Mouse (Mus musculus) R1 (cell line): ENCODE results near the gene Ldb1.

Experiments
- DNase-seq: peaks from one replicate; pipeline ENCODE4 v3.0.0-alpha.2; 2018; ENCODE audit warnings: low read depth, low spot score

Ldb1 gene

DNA sequence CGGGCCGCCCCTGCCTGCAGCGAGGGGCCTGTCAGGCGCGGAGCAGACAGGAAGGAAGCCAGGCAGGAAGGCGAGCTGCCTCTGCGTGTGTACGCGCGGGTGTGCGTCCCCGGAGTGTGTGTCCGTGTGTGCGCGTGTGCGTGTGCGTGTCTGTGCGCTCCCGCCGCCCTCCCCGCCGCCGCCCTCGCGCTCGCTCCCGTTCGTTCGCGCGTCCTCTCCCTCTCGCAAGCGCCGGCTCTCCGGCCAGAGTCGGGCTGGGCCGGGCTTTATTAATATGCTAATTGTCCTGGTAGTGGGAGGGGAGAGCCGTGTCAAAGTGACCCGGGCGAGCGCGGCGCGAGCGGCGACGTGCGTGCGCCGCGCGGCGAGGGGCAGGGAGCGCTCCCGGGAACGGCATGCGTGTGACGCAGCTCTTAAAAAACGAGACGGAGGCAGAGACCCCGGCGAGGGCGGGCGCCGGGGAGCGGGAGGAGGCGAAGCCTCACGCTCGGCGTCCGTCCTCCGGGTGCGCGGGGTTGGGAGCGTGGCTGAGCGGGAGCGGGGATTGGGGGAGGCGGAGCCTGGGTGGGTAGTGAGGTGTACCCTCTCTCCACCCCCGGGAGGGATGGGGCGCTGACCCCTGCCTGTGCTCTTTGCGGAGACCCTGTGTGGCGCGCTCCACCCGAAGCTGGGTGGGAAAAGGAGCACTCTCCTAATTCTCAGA, at the start of gene Ldb1:
Gene Ldb1 (minus strand): TSS at position 222 of the 703 bp plus-strand sequence.
- DNase-seq = peak; percentile 91

DNA sequence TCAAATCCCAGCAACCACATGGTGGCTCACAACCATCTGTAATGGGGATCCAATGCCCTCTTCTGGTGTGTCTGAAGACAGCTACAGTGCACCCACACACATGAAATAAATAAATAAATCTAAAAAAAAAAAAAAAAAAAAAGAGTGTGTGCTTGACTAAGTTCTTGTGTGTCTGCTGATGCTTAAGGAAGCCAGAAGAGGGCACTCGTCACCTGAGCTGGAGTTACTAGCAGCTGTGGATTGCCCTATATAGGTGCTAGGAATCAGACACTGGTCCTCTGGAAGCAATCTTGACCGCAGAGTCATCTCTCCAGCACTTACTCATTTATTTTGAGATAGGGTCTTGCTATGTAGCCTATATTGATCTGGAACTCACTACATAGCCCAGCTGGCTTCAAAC, 49.1 kb upstream of the Ldb1 start:
- peak; percentile 74 for DNase-seq

DNA sequence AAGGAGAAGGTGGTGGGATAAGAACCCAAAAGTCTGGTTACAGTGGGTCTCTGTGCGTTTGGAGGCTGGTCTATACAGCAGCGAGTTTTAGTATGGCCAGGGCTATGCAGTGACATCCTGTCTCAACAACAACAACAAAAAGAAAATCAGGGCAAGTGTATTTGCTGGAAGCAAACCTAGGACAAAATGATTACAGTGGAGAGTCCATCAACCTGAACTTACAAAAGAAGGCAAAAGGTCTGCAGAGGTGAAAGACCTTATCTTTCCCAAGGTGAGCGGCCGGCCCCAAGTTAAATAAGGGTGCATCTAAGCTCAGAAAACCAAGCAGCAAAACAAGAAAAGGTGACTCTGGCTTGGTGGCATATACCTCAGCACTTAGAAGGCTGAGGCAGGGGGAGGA, 46.6 kb upstream of the Ldb1 start:
- no peak for DNase-seq

DNA sequence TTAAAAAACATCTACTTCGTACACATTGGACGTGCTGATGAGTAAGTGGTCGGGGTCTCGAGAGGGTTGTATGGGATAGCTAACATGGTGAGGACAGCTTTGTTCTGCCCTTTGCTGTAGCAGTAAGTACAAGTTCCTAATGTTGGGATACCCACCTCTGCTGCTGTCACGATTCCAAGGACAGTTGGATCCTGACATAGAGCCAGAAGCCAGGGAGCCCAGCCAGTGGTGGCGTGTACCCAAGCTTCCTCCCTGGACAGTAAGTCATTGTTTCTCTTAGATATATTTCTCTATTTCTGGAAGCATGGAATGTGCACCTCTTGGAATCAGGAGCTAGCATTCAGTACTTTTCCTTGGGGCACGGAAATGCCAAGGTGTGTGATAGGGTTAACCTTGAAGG, 42.9 kb upstream of the Ldb1 start:
- no peak for DNase-seq

DNA sequence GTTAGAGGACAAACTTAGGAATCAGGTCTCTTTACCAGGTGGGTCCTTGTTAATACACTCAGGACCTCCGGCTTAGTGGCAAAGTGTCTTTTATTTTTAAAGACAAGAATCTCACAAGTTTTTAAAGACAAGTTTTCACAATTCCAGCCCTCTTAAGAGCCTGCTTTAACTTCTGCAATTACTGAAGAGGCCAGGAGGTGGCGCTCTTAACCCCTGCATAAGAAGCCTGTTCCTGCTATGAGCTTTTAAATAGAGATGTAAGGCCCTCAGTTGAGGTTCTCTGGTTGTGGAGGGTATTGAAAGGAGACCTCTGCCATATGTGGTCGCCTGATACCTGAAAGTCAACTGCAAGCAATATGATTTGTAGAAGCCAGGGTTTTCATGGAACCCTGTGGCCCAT, 41.3 kb upstream of the Ldb1 start:
- DNase-seq = peak; percentile 88

DNA sequence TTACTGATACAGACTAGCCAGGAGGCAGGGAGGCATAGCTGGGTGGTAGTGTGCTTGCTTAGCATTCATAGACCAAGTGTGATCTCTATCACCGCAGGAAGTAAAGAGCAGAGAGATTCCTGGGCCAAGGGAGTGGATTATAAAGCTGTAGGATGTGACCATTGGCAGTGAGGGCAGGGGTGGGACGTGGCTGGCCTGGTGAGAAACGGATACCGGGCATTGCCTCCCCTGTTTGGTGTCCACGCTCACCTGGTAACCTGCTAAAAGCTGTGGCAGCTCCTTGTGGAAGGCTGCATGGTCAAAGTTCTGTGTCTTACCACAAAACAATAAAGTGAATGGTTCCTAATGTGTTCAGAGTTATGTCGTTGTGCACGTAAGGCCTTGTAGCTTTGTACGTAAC, 40.2 kb upstream of the Ldb1 start:
- no peak for DNase-seq

DNA sequence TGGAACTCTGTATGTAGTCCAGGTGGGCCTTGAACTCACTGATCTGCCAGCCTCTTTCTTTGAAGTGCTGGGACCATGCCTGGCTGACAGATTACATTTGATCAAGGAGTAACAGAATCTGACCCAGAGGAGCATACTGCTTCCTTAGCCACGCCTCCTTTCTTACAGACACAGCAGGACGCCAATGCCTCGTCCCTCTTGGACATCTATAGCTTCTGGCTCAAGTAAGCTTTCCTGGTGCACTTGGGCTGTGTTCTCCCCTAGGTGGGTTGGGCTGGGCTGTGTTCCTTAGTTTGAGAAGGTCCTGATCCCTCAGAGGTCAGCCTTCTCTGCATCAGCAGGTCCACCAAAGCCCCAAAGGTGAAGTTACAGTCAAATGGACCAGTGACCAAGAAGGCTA, 33.5 kb upstream of the Ldb1 start:
- peak; percentile 58 for DNase-seq

DNA sequence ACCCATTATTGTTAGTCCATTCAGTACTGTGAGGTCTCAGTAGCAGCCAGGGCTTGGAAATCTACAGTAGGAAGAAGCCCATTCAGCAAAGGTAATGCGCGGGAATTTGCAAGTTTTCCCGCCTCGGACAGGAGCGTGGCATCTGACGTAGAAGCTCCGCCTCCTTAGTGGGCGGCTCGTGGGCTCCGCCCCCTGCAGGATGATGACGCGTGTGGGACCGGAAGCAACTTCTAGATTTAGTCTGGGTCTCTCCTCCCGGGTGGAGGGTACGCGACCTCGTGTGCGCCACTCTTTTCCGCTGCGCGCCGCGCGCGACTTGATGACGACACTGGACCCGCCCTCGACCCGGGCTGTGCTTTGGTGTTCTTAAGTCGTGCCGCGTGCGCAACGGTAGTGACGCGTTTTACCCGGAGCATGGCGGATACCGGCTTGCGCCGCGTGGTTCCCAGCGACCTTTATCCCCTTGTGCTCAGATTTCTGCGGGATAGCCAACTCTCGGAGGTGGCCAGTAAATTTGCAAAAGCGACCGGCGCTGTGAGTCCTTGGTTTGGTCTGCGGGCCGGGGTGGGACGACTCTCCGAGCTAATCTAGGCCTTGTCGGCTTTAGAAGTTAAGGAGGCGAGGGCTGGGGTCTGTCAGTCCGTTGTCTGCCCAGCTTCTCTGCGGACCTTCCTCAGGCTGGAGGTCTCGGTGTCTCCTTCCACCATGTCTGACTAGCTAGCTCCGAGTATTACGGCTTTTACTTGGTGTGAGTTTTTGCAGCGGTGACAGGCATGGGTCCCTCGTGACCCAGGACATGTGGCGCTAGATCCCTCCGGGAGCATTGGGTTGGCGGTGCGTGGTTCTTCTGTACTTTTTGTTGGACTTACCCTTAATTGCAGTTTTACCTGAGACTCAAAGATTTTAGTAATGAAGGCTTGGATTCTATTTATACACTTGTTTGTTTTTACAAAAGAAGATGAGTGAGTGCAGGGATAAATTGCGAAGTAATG, 30.9 kb upstream of the Ldb1 start, which contains the start of gene Nolc1:
Gene Nolc1 (plus strand): TSS at position 248 of the 992 bp plus-strand sequence.
- DNase-seq = peak; percentile 99

DNA sequence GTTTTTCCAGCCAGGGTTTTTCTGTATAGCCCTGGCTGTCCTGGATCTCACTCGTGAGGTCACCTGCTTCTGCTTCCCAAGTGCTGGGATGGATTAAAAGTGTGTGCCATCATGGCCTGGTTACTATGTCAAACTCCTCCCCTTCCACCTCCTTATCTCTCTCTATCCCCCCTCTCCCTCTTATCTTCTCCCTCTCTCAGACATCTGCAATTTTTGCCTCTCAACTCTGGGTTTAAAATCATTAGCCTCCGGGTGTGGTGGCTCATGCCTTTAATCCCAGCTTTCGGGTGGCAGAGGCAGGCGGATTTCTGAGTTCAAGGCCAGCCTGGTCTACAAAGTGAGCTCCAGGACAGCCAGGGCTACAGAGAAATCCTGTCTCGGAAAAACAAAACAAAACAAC, 29.3 kb upstream of the Ldb1 start:
- DNase-seq = no peak

DNA sequence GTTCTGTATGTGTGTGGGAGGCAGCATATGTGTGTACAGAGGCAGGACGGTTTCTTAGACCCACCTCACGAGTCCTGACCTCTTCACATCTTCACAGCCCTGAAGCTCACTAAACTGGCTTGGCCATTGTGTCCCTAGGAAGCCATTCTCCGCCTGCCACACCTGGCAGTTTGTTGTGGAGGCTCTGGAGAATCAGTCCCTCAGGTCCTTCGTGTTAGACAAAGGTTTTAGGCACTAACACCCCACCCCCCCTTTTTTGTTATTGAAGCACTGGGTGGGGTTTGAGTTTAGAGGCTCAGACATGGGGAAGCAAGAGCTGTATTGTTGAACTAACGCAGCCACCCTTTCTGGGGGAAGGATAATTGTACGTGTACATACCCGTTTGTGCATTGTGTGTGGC, 28.3 kb upstream of the Ldb1 start:
- DNase-seq = peak; percentile 86

DNA sequence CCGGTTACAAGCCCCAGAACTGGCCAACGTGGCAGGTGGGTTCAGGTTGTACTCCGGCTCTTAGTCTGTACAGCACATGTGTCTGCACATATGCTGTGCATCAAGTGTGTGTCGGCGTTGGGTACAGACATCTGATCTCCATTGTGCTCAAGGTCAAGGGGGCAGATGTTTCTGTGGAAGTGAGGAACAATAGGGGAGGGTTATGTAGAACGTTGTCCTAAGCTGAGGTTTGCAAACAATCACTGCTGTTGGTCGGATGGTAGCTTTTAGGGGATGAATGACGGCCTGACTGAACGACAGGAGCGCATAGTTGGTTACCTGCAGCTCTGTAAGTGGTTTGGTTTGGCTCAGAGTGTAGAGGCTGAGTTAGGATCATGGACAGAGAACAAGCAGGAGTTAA, 23.0 kb upstream of the Ldb1 start:
- peak; percentile 74 for DNase-seq

DNA sequence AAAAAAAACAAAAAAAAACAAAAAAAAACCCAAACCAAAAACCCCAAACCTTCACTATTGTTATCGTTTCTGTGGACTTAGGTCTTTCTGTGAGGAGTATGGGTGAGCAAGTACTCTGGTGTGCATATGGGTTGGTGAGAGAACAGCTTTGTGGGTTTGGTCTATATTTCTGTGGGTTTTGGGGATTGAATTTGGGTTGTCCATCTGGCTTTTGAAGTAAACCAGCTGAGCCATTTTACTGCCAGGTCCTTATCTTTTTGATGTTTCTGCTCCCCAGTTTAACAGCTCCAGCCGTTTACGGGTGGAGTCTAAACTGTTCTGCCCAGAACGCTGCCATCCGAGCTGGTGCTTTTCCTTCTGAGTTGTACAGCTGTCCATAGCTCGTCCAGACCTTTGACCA, 15.8 kb upstream of the Ldb1 start:
- DNase-seq = no peak

DNA sequence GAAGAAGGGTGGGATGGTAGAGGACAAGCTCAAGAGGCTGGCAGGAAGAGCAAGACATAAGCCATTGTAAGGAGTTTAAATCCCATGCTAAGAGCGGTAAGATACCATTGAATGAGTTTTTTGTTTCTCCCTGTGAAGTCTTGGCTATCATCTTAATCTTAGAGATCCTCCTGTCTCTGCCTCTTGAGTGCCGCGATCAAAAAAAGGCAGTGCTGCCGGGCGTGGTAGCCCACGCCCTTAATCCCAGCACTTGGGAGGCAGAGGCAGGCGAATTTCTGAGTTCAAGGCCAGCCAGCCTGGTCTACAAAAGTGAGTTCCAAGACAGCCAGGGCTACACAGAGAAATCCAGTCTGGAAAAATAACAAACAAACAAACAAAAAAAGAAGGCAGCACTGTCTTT, 13.5 kb upstream of the Ldb1 start:
- peak; percentile 74 for DNase-seq

DNA sequence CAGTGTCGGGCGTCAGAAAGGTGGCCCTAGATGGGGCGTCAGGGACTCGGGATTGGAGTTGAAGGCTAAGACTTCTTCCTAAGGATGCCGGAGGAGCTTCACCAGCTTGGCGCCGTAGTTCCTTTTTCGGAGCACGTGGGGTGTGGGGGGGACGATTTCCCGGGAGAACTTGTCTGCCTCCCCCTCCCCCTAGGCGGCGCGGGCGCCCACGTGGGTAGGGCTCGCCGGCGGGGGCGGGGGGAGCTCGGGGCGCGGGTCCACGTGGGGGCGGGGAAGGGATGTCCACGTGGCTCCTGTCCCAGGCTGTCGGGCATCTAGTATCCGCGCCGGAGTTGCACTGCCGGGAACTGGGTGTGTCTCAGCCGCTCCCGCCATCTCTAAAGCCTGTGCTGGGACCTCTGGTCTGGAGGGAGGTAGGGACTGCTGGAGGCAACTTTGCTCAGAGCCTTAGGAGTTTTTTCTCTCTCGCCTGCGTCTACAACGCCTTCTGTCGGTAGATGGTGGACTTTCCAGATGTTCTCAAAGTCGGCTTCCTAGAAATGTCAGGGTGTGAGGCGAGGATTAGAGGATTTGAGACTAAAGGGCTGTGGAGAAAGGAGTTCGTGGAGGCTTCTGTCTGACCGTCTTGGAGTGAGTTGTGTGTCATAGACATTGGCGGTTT, 12.1 kb upstream of the Ldb1 start:
- DNase-seq = peak; percentile 92

DNA sequence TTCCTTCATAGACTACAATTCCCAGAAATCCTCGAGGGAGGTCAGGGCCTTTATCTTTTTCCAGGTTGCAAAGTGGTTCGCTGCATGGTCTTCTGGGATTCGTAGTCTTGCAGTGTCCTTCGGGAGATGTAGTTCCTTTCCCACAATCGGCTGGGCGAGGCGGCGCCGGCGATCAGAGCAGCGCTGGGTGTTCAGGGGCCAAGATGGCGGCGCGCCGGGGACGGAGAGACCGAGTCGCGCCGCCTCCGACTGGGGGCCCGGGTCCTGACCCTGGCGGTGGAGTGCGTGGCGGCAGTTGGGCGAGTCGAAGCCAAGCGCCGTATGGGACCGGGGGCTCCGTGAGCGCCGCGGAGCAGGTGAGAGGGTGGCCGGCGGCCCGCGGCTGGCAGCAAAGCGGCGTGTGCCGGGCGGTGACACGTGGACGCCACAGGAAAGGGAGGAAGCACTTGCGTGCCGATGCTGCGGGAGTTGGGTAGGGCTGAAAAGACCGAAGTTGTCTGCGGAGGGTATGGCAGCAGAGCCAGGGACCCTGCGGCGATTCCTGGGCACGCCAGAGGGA, 11.5 kb upstream of the Ldb1 start:
- peak; percentile 99 for DNase-seq

DNA sequence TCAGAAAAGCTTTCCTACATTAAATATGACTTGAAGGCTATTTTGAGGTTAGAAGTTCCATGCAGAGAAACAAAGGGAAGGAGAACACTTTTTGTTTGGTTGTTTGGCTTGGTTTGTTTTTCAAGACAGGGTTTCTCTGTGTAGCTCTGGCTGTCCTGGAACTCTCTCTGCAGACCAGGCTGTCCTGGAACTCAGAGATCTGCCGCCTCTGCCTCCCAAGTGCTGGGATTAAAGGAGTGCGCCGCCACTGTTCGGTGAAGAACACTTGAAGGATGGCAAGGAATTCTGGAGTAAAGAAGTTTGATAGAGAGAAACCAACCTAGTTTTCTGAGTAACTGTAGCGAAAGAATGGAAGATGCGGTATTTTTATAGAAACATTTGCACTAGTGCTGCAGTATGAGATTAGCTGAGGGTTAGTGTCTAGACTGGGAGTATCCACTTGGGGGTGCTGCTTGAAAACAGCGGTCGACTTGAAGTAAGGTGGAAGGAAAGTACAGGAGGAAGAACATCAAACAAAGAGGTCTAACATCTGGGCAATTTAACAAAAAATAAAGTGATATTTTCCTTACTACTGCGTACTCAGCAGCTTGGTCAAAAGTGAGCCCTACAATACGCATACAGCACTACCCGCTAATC, 10.9 kb upstream of the Ldb1 start:
- no peak for DNase-seq

DNA sequence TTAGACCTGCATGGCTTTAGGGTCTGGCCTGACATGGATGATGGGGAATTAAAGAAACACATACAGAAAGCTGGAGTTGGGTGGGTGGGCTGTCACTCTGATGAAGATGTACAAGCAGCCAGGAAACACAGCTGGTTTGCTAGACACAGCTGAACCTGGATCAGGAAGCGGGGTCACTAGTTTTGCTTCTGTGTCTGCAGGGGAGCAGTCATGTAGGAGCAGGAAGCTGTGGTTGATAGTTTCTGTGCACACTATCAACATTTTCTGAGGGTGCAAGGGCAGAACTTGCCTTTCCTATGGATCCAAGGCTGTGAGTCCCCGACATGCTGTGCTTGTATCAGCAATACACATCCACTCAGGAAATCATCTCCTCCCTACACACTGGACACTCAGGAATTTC, 5.4 kb upstream of the Ldb1 start:
- no peak for DNase-seq

DNA sequence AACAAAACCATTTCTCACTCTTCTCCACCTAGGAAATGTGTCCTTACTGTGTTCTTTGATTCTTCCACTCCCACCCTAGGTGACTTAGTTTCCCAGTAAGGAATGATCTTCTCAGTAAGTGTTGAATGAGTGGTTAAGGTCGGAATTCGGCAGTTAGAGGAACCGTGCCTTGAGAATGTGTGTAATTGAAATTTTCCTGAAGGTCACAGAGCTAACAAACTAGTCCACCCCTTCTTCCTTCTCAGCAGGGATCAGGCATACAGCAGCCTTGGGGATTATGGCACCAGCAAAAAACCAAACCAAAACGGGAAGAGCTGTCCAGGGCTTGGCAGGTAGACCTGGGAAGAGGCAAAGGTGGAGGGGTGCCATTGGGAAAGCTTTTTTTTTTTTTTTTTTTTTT, 4.1 kb upstream of the Ldb1 start:
- peak; percentile 90 for DNase-seq

DNA sequence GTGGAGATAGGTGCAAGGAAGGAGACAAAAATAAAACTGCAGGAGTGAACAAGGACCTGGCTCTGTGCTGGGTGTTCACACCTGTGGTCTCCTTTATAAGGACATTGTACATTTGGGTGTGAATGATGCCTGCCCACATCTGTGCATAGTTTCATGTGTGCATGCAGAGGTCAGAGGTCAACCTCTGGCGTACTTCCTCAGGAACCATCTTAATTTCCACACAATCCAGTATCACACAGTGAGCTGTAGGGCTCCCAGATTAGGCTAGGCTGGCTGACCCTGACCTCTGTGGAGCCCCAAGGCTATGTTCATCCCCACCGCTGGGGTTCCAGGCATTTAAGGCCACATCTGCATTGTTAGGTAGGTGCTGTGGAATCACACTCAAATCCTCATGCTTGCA, 2.4 kb upstream of the Ldb1 start:
- peak; percentile 74 for DNase-seq

DNA sequence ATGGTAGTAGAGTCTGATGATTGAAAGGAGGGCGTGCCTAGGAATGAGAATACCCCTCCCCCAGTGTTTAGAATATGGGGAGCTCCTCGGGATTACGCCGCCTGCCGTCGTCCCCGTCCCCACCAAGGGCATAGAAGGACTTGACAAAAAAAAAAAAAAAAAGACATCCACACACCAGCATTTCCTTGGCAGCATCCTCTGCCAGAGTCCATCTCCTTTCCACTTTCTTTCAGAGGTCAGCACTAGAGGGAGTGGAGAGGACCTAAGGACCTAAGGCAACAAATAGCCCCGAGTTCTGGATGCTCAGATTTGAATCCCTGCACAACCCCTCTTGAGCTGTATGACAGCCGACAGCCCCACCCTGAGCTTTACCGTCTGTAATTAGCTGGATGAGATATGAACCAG, 1.6 kb upstream of the Ldb1 start:
- peak; percentile 82 for DNase-seq

DNA sequence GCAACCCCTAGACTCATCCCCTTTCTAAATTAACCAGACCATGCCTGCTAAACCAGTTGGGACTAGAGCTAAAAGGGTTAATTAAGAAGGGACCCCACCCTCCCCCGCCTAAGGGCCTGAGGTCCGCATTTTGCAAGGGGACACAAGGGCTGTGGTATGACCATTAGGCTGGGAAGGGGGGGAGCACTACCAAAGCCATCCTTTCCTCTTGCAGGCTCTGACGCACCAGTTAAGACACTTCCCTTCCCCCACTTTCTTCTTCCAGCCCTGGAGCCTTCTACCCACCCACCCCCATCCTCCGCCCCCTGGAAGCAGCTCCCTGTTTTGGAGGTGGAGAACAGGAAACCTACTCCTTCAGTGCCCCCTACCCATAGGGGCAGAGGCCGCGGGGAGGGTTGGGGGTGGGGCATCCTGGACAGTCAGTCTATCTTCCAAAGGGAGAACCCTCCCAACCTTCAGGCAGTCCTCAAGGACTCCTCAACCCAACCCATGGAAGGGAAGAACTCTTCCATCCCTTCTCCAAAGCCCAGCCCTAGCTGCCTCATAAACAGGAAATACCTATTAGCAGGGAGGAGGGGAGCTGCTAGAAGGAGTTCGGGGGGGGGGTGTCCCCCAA, 790 bp upstream of the Ldb1 start:
- peak; percentile 95 for DNase-seq
